Mouse (Mus musculus): ENCODE measurements around the gene Luc7l2. TPM values are rescaled to one million over a fixed set of nuclear protein-coding genes. Genes with fewer than 3 reads are reported as not detected.

Gene Luc7l2
- polyA plus RNA-seq, 1 experiment from 2014 or later = 36.3 TPM

GRCm38 (mm10) chr6:38597481-38597880, 46.3 kb downstream of the Luc7l2 start:
- peaks cover 5% of the 10 kb centered on the region; the same call in 1 of the 2 replicates for H3K36me3 ChIP-seq (replicated peaks; ENCODE audit: control insufficient read depth, insufficient read depth, low read depth, low read length)
- ATAC-seq (replicated peaks; ENCODE audit: insufficient number of reproducible peaks, low FRiP score, low TSS enrichment, low read depth) (no peak), DNase-seq (ENCODE audit: low spot score) (no peak)
- 88% methylated on average over 4 of the region's 4 CpGs for WGBS
- no peak overlapping the region for H3K9ac ChIP-seq (replicated peaks; ENCODE audit: low read length)
- no peak overlapping the region for H3K4me2 ChIP-seq (ENCODE audit: low read depth, low read length)
- H3K27me3 ChIP-seq (ENCODE audit: control insufficient read depth, insufficient read depth, low read length) = no peaks in the 10 kb centered on the region
- H3K9me3 ChIP-seq (replicated peaks; ENCODE audit: control insufficient read depth, low read length) = no peaks in the 10 kb centered on the region
- H3K4me3 ChIP-seq (ENCODE audit: low read depth, low read length) = no peak overlapping the region
- no peak overlapping the region for H3K27ac ChIP-seq (replicated peaks; ENCODE audit: low read depth, low read length)
- H3K4me1 ChIP-seq (ENCODE audit: control insufficient read depth, insufficient read depth, low read length) = no peaks in the 10 kb centered on the region

GRCm38 (mm10) chr6:38609892-38610291, 58.8 kb downstream of the Luc7l2 start:
- no peak overlapping the region for H3K9ac ChIP-seq (replicated peaks; ENCODE audit: low read length)
- peaks cover 2% of the 10 kb centered on the region; the same call in 1 of the 2 replicates for H3K36me3 ChIP-seq (replicated peaks; ENCODE audit: control insufficient read depth, insufficient read depth, low read depth, low read length)
- no peak for DNase-seq (ENCODE audit: low spot score)
- WGBS = 86% methylated on average over 2 of the region's 2 CpGs
- H3K4me1 ChIP-seq (ENCODE audit: control insufficient read depth, insufficient read depth, low read length) = no peaks in the 10 kb centered on the region
- H3K27me3 ChIP-seq (ENCODE audit: control insufficient read depth, insufficient read depth, low read length) = no peaks in the 10 kb centered on the region
- no peak overlapping the region for H3K27ac ChIP-seq (replicated peaks; ENCODE audit: low read depth, low read length)
- no peak overlapping the region for H3K4me3 ChIP-seq (ENCODE audit: low read depth, low read length)
- H3K4me2 ChIP-seq (ENCODE audit: low read depth, low read length) = no peak overlapping the region
- ATAC-seq (replicated peaks; ENCODE audit: insufficient number of reproducible peaks, low FRiP score, low TSS enrichment, low read depth) = no peak
- no peaks in the 10 kb centered on the region for H3K9me3 ChIP-seq (replicated peaks; ENCODE audit: control insufficient read depth, low read length)

DNA sequence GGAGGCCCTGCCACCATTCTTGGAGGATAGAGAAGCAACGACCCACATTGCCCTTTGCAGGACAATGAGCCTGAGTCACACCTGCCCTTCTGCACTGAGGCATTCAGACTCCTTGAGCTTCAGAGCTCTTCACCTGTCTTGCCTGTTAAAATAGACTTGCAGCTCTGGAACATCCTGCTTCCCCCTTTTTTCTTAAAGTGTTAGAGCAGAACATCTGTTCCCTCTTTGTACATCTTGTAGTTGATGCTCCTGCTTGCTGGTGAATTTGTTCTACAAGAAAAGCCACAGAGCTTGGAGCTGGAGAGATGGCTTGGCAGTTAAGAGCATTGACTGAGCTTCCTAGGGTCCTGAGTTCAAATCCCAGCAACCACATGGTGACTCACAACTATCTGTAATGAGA, 71.3 kb downstream of the Luc7l2 start:
- H3K27me3 ChIP-seq (ENCODE audit: control insufficient read depth, insufficient read depth, low read length) = no peaks in the 10 kb centered on the region
- no peaks in the 10 kb centered on the region for H3K4me1 ChIP-seq (ENCODE audit: control insufficient read depth, insufficient read depth, low read length)
- no peak overlapping the region for H3K4me2 ChIP-seq (ENCODE audit: low read depth, low read length)
- H3K27ac ChIP-seq (replicated peaks; ENCODE audit: low read depth, low read length) = no peak overlapping the region
- H3K9ac ChIP-seq (replicated peaks; ENCODE audit: low read length) = no peak overlapping the region
- DNase-seq (ENCODE audit: low spot score) (no peak), ATAC-seq (replicated peaks; ENCODE audit: insufficient number of reproducible peaks, low FRiP score, low TSS enrichment, low read depth) (no peak)
- WGBS = 94% methylated on average over 1 of the region's 1 CpGs
- peaks cover 4% of the 10 kb centered on the region; the same call in 1 of the 2 replicates for H3K36me3 ChIP-seq (replicated peaks; ENCODE audit: control insufficient read depth, insufficient read depth, low read depth, low read length)
- no peak overlapping the region for H3K4me3 ChIP-seq (ENCODE audit: low read depth, low read length)
- no peaks in the 10 kb centered on the region for H3K9me3 ChIP-seq (replicated peaks; ENCODE audit: control insufficient read depth, low read length)

GRCm38 (mm10) chr6:38623457-38623856, 72.3 kb downstream of the Luc7l2 start:
- no peaks in the 10 kb centered on the region for H3K36me3 ChIP-seq (replicated peaks; ENCODE audit: control insufficient read depth, insufficient read depth, low read depth, low read length)
- DNase-seq (ENCODE audit: low spot score) = no peak

DNA sequence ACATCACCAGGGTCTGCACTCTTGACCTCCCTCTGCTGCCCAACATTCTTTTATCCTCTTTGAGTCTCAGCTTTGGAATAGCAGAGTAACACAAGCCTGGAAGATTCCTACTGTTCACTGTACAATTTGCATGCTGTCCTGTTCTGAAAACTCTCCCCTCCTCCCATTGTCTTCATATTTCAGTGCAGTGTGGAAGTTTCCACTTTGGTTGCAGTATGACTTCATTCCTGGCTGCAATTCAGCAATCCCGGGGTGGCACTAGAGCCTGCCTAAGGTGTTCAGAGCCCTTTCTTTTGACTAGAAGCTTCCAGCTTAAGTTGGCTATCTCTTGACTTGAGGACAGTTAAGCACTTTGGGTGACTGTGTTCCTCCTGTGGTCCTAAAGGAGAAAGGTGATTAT, 73.3 kb downstream of the Luc7l2 start:
- Histone ChIP-seq H3K36me3 (replicated peaks; ENCODE audit: control insufficient read depth, insufficient read depth, low read depth, low read length) (no peaks in the 10 kb centered on the region), H3K4me2 (ENCODE audit: low read depth, low read length) (no peak overlapping the region), H3K9ac (replicated peaks; ENCODE audit: low read length) (no peak overlapping the region), H3K27me3 (ENCODE audit: control insufficient read depth, insufficient read depth, low read length) (no peaks in the 10 kb centered on the region), H3K4me1 (ENCODE audit: control insufficient read depth, insufficient read depth, low read length) (no peaks in the 10 kb centered on the region), H3K4me3 (ENCODE audit: low read depth, low read length) (no peak overlapping the region), H3K9me3 (replicated peaks; ENCODE audit: control insufficient read depth, low read length) (no peaks in the 10 kb centered on the region), H3K27ac (replicated peaks; ENCODE audit: low read depth, low read length) (no peak overlapping the region)
- WGBS = 87% methylated on average over 1 of the region's 1 CpGs
- no peak for DNase-seq (ENCODE audit: low spot score)
- no peak for ATAC-seq (replicated peaks; ENCODE audit: insufficient number of reproducible peaks, low FRiP score, low TSS enrichment, low read depth)

More at GRCm38 (mm10) chr6:38623457-38623856, 72.3 kb downstream of the Luc7l2 start:
- 87% methylated on average over 2 of the region's 2 CpGs for WGBS
- no peaks in the 10 kb centered on the region for H3K27me3 ChIP-seq (ENCODE audit: control insufficient read depth, insufficient read depth, low read length)
- no peak overlapping the region for H3K27ac ChIP-seq (replicated peaks; ENCODE audit: low read depth, low read length)
- ATAC-seq (replicated peaks; ENCODE audit: insufficient number of reproducible peaks, low FRiP score, low TSS enrichment, low read depth) = no peak
- H3K4me3 ChIP-seq (ENCODE audit: low read depth, low read length) = no peak overlapping the region
- H3K4me2 ChIP-seq (ENCODE audit: low read depth, low read length) = no peak overlapping the region
- no peaks in the 10 kb centered on the region for H3K9me3 ChIP-seq (replicated peaks; ENCODE audit: control insufficient read depth, low read length)
- no peaks in the 10 kb centered on the region for H3K4me1 ChIP-seq (ENCODE audit: control insufficient read depth, insufficient read depth, low read length)
- H3K9ac ChIP-seq (replicated peaks; ENCODE audit: low read length) = no peak overlapping the region

DNA sequence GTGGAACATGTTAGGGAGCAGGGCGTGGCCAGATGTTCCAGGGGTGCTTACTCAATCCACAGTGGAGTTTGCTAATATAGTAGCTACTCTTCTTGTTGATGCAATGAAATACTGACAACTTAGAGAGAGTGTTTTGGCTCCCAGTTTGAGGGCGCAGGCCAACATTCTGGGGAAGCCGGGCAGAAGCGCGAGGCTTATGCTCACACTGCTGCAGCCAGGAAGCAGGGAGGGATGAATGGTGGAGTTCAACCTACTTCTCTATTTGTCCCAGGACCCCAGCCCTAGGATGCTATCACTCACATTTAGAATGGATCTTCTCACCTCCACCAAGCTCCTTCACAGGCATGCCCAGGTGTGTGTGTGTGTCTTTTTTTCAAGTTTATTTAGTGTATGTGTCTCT, 75.0 kb downstream of the Luc7l2 start:
- ATAC-seq (replicated peaks; ENCODE audit: insufficient number of reproducible peaks, low FRiP score, low TSS enrichment, low read depth) (no peak), DNase-seq (ENCODE audit: low spot score) (no peak)
- Histone ChIP-seq H3K36me3 (replicated peaks; ENCODE audit: control insufficient read depth, insufficient read depth, low read depth, low read length) (no peaks in the 10 kb centered on the region), H3K9me3 (replicated peaks; ENCODE audit: control insufficient read depth, low read length) (no peaks in the 10 kb centered on the region), H3K27me3 (ENCODE audit: control insufficient read depth, insufficient read depth, low read length) (no peaks in the 10 kb centered on the region), H3K4me3 (ENCODE audit: low read depth, low read length) (no peak overlapping the region), H3K9ac (replicated peaks; ENCODE audit: low read length) (no peak overlapping the region), H3K27ac (replicated peaks; ENCODE audit: low read depth, low read length) (no peak overlapping the region), H3K4me2 (ENCODE audit: low read depth, low read length) (no peak overlapping the region), H3K4me1 (ENCODE audit: control insufficient read depth, insufficient read depth, low read length) (no peaks in the 10 kb centered on the region)
- WGBS = 88% methylated on average over 5 of the region's 5 CpGs

GRCm38 (mm10) chr6:38627081-38627480, 75.9 kb downstream of the Luc7l2 start:
- Histone ChIP-seq H3K4me2 (ENCODE audit: low read depth, low read length) (no peak overlapping the region), H3K9ac (replicated peaks; ENCODE audit: low read length) (no peak overlapping the region), H3K27me3 (ENCODE audit: control insufficient read depth, insufficient read depth, low read length) (no peaks in the 10 kb centered on the region), H3K9me3 (replicated peaks; ENCODE audit: control insufficient read depth, low read length) (no peaks in the 10 kb centered on the region), H3K4me3 (ENCODE audit: low read depth, low read length) (no peak overlapping the region), H3K4me1 (ENCODE audit: control insufficient read depth, insufficient read depth, low read length) (no peaks in the 10 kb centered on the region), H3K27ac (replicated peaks; ENCODE audit: low read depth, low read length) (no peak overlapping the region), H3K36me3 (replicated peaks; ENCODE audit: control insufficient read depth, insufficient read depth, low read depth, low read length) (no peaks in the 10 kb centered on the region)
- DNase-seq (ENCODE audit: low spot score) (no peak), ATAC-seq (replicated peaks; ENCODE audit: insufficient number of reproducible peaks, low FRiP score, low TSS enrichment, low read depth) (no peak)
- WGBS = 93% methylated on average over 4 of the region's 4 CpGs

GRCm38 (mm10) chr6:38627486-38627885, 76.4 kb downstream of the Luc7l2 start:
- Histone ChIP-seq H3K27ac (replicated peaks; ENCODE audit: low read depth, low read length) (no peak overlapping the region), H3K9me3 (replicated peaks; ENCODE audit: control insufficient read depth, low read length) (no peaks in the 10 kb centered on the region), H3K4me2 (ENCODE audit: low read depth, low read length) (no peak overlapping the region), H3K4me3 (ENCODE audit: low read depth, low read length) (no peak overlapping the region), H3K36me3 (replicated peaks; ENCODE audit: control insufficient read depth, insufficient read depth, low read depth, low read length) (no peaks in the 10 kb centered on the region), H3K4me1 (ENCODE audit: control insufficient read depth, insufficient read depth, low read length) (no peaks in the 10 kb centered on the region), H3K27me3 (ENCODE audit: control insufficient read depth, insufficient read depth, low read length) (no peaks in the 10 kb centered on the region), H3K9ac (replicated peaks; ENCODE audit: low read length) (no peak overlapping the region)
- ATAC-seq (replicated peaks; ENCODE audit: insufficient number of reproducible peaks, low FRiP score, low TSS enrichment, low read depth) (no peak), DNase-seq (ENCODE audit: low spot score) (no peak)
- WGBS = 79% methylated on average over 4 of the region's 4 CpGs

All from embryonic facial prominence, embryonic 11.5 days (tissue).